ENCODE assay signal across 18 mouse cellular contexts in the genomic region with DNA sequence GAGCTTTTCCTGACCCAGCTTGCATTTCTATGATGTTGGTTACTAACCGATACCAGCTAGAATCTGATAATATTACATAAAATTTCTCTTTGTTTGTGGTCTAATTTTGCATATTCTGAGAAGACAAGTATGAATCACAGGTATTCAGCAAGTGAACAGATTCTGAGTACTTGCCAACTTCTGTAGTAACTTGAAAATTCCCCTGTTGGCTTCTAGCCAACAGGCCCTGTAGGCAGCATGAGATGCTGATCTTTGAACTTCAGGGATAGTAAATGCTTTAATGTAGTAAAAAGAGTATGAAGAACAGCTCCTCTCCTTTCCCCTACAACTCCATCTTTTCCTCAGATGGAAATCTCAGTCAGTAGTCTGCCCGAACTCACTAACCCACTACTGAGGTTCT.
"Had no signal": no experiment of that assay in that cellular context is flagged by ENCODE, and none has a peak within 500 bp of the region (broad histone marks: within the 10 kb centered on the region; RNA-seq: fewer than 3 reads in every experiment).

No protein-coding gene starts in this region.

- H3K9ac ChIP-seq: lung, embryonic 15.5 days; midbrain, embryonic 12.5 days; midbrain, embryonic 15.5 days; neural tube, embryonic 13.5 days; neural tube, embryonic 15.5 days had no signal

- H3K4me1 ChIP-seq: lung, embryonic 15.5 days; neural tube, embryonic 15.5 days had no signal

- ATAC-seq: lung, postnatal 0 days; midbrain, embryonic 15.5 days had no signal

- H3K36me3 ChIP-seq: lung, embryonic 15.5 days; midbrain, embryonic 10.5 days; midbrain, embryonic 12.5 days; midbrain, embryonic 15.5 days; neural tube, embryonic 13.5 days; neural tube, embryonic 15.5 days had no signal

- H3K27me3 ChIP-seq: lung, embryonic 15.5 days; midbrain, embryonic 12.5 days; midbrain, embryonic 15.5 days; neural tube, embryonic 13.5 days; neural tube, embryonic 15.5 days had no signal

- H3K4me2 ChIP-seq: lung, embryonic 15.5 days; midbrain, embryonic 12.5 days; midbrain, embryonic 15.5 days; neural tube, embryonic 13.5 days; neural tube, embryonic 15.5 days had no signal

- H3K4me3 ChIP-seq: lung, embryonic 15.5 days; midbrain, embryonic 10.5 days; midbrain, embryonic 12.5 days; midbrain, embryonic 15.5 days; neural tube, embryonic 13.5 days; neural tube, embryonic 15.5 days had no signal

- DNase-seq: lung, adult 18-20 months; lung, postnatal 14 days; lung, postnatal 36 days; retina, postnatal 1 day; right cerebral cortex, adult 18-20 months; right cerebral cortex, postnatal 25 days; right cerebral cortex, postnatal 4 days; spleen, adult 18-20 months; thymus, adult 18-20 months; thymus, postnatal 14 days; thymus, postnatal 36 days had no signal

- H3K9me3 ChIP-seq: lung, embryonic 15.5 days; midbrain, embryonic 10.5 days; midbrain, embryonic 12.5 days; midbrain, embryonic 15.5 days; neural tube, embryonic 13.5 days; neural tube, embryonic 15.5 days had no signal

- H3K27ac ChIP-seq: lung, embryonic 15.5 days; midbrain, embryonic 10.5 days; midbrain, embryonic 12.5 days; midbrain, embryonic 15.5 days; neural tube, embryonic 13.5 days; neural tube, embryonic 15.5 days had no signal
